Mouse (Mus musculus) neural tube, embryonic 13.5 days (tissue): Measurements from ENCODE around the gene Pter. TPM values are rescaled to one million over a fixed set of nuclear protein-coding genes. Genes with fewer than 3 reads are reported as not detected.
A peak's percentile ranks its signal among the peaks of the same experiment; 100 is the strongest.

Experiments
- ATAC-seq: fragments of 200-750 bp; cut with Nextera tagmentation; 2 replicates; pipeline ENCODE4 v1.8.0; 2017; ENCODE audit warnings: low read depth, mild to moderate bottlenecking, moderate TSS enrichment, moderate library complexity
- H3K27ac ChIP-seq: fragments of 300-500 bp; sonication (generic); replicated peaks from 2 replicates; pipeline ENCODE4 v1.5.1; 2015; ENCODE audit warnings: moderate library complexity, mild to moderate bottlenecking, inconsistent platforms
- H3K27me3 ChIP-seq: fragments of 300-500 bp; sonication (generic); 2 replicates; pipeline ENCODE4 v1.6.1; 2015; ENCODE audit warnings: mild to moderate bottlenecking, inconsistent platforms
- H3K36me3 ChIP-seq: fragments of 300-500 bp; sonication (generic); 2 replicates; pipeline ENCODE4 v1.6.1; 2015; ENCODE audit warnings: mild to moderate bottlenecking, inconsistent platforms
- H3K4me1 ChIP-seq: fragments of 300-500 bp; sonication (generic); replicated peaks from 2 replicates; pipeline ENCODE4 v1.6.1; 2015; ENCODE audit warnings: inconsistent platforms
- H3K4me2 ChIP-seq: fragments of 300-500 bp; sonication (generic); 2 replicates; pipeline ENCODE4 v1.6.1; 2015; ENCODE audit warnings: inconsistent platforms, mild to moderate bottlenecking, moderate library complexity
- H3K4me3 ChIP-seq: fragments of 300-500 bp; sonication (generic); 2 replicates; pipeline ENCODE4 v1.5.1; 2015; ENCODE audit warnings: mild to moderate bottlenecking, inconsistent platforms
- H3K9ac ChIP-seq: fragments of 300-500 bp; sonication (generic); 2 replicates; pipeline ENCODE4 v1.6.1; 2015; ENCODE audit warnings: moderate library complexity, mild to moderate bottlenecking, inconsistent platforms
- H3K9me3 ChIP-seq: fragments of 300-500 bp; sonication (generic); 2 replicates; pipeline ENCODE4 v1.6.1; 2016; ENCODE audit warnings: inconsistent platforms
- WGBS: fragments of 180-500 bp; shearing (Covaris S2); methylation state at CpG from one replicate; pipeline ENCODE4 v1.1.7; 2015; 5-methylcytosine and 5-hydroxymethylcytosine counted together
- polyA plus RNA-seq: library from polyadenylated mRNA; unstranded; fragments of >200 nt; fragmentation: Nextera tagmentation; extraction: Ambion mirVana; gene quantifications from 2 replicates; pipeline ENCODE4 v1.2.1, GENCODE M21; 2015

The Pter gene
- polyA plus RNA-seq, 1 experiment from 2014 or later, result 5.3 TPM

DNA sequence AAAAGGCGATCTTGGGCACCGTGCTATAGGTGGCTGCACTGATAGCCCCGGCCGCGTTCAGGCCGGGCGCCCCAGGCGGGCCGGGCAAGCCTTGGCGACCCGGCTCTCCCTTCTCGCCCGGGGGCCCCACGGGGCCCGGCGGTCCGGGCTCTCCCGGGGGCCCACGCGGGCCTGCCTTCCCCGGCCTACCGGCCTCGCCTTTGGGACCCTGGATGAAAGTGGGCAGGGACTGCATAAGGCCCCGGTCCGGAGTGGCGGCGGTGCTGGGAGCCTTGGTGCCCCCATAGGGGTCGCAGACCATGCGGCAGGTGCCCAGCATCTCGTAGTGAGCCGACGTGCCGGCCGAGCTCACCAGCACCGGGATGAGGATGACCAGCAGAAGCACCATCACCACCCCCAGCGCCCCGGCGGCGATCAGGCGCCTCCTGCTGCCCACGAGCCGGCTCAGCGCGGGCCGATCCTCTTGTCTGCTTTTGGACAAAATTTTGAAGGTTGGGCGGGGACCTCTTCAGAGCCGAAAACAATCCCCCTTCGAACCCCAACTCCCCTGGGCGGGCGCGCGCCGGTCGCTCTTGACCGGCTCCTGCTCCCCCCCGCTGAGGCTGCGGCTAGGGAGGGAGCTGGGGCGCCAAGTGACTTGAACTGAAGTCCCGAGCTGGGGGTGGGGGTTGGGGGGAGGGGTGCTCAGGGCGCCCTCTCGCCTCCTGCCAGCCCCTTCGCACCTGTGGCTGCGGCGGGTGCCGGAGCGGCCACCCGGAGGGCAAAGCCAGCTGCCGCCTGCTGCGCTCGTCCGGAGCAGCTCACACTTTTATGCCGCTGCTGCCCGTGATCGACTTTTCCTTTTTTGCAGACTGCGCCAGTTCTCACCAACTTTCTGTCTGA is 86.9 kb downstream of the Pter start:
- H3K27me3 ChIP-seq, result peaks cover 59% of the 10 kb centered on the region
- peak overlapping the region; percentile 70 for H3K9ac ChIP-seq
- H3K27ac ChIP-seq, result peak overlapping the region; percentile 35; the same call in 1 of the 2 replicates
- under 1% methylated on average over 73 of the region's 75 CpGs for WGBS
- peak overlapping the region; percentile 54 for H3K4me3 ChIP-seq
- H3K36me3 ChIP-seq, result no peaks in the 10 kb centered on the region
- H3K9me3 ChIP-seq, result no peaks in the 10 kb centered on the region
- ATAC-seq, result peak; percentile 77
- H3K4me2 ChIP-seq, result peak overlapping the region; percentile 99
- peaks cover 29% of the 10 kb centered on the region for H3K4me1 ChIP-seq

DNA sequence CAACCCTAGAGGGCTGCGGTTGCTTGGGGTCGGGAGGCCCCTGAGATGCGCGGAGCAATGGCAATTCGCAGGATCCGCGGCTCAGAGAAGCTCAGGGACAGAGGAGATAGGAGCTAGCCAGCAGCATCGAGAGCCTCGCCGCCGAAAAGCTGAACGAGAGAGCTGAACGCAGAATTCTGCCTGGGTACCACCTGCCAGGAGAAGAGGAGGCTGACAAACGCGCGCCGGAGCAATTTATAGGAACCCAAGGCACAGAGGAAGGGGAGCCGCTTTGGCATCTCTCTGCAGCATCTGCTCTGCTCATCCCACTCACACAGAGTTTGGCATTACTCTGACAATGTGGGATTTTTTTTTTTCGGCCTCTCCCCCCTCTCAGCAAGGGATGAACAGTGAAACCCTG is 87.6 kb downstream of the Pter start, which contains the start of gene C1ql3:
Gene C1ql3 (minus strand): TSS at position 335 of the 400 bp plus-strand sequence.
- no peak for ATAC-seq
- H3K4me3 ChIP-seq, result peak within 1 kb of the TSS; percentile 54
- H3K27me3 ChIP-seq, result peaks cover 59% of the 10 kb centered on the region
- H3K9me3 ChIP-seq, result no peaks in the 10 kb centered on the region
- H3K9ac ChIP-seq, result peak within 1 kb of the TSS; percentile 70
- peak within 1 kb of the TSS; percentile 35; the same call in 1 of the 2 replicates for H3K27ac ChIP-seq
- H3K4me1 ChIP-seq, result peaks cover 29% of the 10 kb centered on the region
- WGBS, result under 1% methylated on average over 19 of the region's 19 CpGs
- H3K4me2 ChIP-seq, result peak within 1 kb of the TSS; percentile 99
- H3K36me3 ChIP-seq, result no peaks in the 10 kb centered on the region

DNA sequence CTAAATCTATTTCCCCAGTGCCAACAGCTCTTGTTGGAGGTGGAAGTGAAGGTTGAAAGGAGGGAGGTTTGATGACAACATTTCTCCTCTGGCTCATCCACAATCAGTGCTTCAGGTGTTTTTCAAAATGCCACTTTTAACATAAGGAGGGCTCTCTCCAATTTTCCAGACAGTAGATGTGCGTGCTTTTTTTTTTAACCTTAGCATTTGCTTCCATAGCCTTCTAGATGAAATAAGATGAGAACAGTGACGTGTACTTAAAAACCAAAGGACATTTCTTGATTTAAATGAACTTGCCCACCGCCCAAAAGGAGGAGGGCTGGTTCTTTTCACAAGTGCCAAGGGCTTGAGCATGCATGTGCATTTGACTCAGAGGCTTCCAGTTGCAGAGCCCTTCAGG is 88.1 kb downstream of the Pter start:
- no peak for ATAC-seq
- Histone ChIP-seq H3K4me2 (peak overlapping the region; percentile 99), H3K9me3 (no peaks in the 10 kb centered on the region), H3K27ac (no peak overlapping the region), H3K36me3 (no peaks in the 10 kb centered on the region), H3K9ac (no peak overlapping the region), H3K4me1 (peaks cover 29% of the 10 kb centered on the region), H3K4me3 (peak overlapping the region; percentile 54), H3K27me3 (peaks cover 59% of the 10 kb centered on the region)
- 42% methylated on average over 3 of the region's 3 CpGs for WGBS

DNA sequence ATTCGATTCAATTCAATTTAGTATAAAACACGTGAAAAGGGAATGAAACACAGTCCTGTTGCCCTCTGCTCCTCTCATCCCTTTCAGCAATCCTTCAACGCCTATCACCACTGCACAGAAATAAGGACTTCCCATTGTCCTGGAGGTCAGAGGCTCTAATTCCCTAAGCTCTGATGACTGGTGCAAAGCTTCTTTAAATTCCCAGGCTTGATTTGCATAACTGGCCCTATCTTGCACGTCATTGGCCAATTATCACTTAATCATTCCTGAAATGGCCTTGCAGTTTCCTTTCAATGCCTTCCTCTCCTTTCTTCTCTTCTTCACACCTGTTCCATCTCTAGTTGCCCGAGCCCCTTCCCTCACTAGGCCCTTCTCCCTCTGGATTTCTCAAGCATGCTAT is 94.5 kb downstream of the Pter start:
- WGBS, result 38% methylated on average over 5 of the region's 5 CpGs
- H3K9me3 ChIP-seq, result no peaks in the 10 kb centered on the region
- no peak overlapping the region for H3K4me2 ChIP-seq
- H3K4me3 ChIP-seq, result no peak overlapping the region
- H3K36me3 ChIP-seq, result no peaks in the 10 kb centered on the region
- no peaks in the 10 kb centered on the region for H3K4me1 ChIP-seq
- no peak overlapping the region for H3K27ac ChIP-seq
- H3K27me3 ChIP-seq, result peaks cover 6% of the 10 kb centered on the region
- ATAC-seq, result no peak
- no peak overlapping the region for H3K9ac ChIP-seq

DNA sequence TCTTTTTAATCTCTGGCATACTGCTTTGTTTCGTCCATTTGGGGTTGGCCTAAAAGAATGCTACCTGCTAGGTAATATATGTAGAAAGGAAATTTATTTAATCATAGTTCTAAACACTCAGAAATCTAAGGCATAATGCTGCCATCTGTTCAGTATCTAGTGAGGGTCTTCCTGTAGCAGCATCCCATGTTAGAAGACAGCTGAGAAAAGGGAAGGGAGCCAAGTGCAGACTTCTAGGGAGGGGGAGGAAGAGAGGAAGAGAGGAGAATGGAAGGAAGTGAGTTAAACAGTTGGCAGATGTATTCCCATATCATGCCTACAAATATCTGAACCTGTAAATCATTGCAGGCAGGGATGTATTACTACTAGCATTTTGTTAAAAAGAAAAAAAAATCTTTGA is 95.0 kb downstream of the Pter start:
- H3K4me2 ChIP-seq, result no peak overlapping the region
- H3K27me3 ChIP-seq, result peaks cover 1% of the 10 kb centered on the region
- ATAC-seq, result no peak
- no peak overlapping the region for H3K4me3 ChIP-seq
- 87% methylated on average over 1 of the region's 1 CpGs for WGBS
- H3K9me3 ChIP-seq, result no peaks in the 10 kb centered on the region
- no peaks in the 10 kb centered on the region for H3K4me1 ChIP-seq
- H3K9ac ChIP-seq, result no peak overlapping the region
- no peak overlapping the region for H3K27ac ChIP-seq
- H3K36me3 ChIP-seq, result no peaks in the 10 kb centered on the region

DNA sequence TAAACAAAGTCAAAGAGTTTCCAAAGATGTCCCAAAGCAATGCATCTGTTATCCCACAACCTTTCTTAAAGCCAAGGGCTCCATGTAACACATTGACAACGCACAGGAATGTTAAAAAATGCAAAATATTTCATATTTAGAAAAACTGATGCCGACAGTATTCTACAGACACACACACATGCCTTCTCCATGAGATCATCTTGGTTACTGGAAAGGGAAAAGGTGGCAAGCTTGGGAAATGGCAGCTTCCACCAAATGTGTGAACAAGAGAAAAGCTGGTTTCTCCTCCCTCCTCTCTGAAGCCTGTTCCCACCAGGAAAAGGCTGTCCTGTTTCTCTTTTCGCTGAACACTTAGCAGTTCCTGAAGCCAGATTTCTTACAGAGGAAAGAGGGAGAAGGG is 114.9 kb downstream of the Pter start:
- Histone ChIP-seq H3K4me2 (no peak overlapping the region), H3K4me1 (no peaks in the 10 kb centered on the region), H3K36me3 (no peaks in the 10 kb centered on the region), H3K27ac (no peak overlapping the region), H3K9me3 (no peaks in the 10 kb centered on the region), H3K4me3 (no peak overlapping the region), H3K9ac (no peak overlapping the region), H3K27me3 (no peaks in the 10 kb centered on the region)
- no peak for ATAC-seq
- 87% methylated on average over 3 of the region's 3 CpGs for WGBS

DNA sequence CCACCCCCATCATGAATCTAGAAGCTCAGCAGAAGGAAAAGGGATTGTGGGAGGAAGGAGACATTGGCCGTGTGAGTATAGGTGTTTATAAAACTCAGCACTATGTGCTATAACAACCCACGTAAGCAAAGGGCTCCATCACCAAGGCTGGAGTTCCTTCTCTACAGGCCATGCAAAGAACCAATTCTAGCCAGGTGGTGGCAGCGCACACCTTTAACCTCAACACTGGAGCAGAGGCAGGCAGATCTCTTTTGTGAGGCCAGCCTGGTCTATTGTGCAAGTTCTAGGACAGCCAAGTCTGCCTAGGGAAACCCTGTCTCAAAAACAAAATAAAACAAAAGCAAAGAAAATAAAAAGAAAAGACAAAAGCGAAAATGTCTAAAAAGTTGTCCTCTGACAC is 115.9 kb downstream of the Pter start:
- no peak overlapping the region for H3K9ac ChIP-seq
- no peak overlapping the region for H3K4me3 ChIP-seq
- H3K4me2 ChIP-seq, result no peak overlapping the region
- H3K27ac ChIP-seq, result no peak overlapping the region
- H3K27me3 ChIP-seq, result no peaks in the 10 kb centered on the region
- no peaks in the 10 kb centered on the region for H3K9me3 ChIP-seq
- ATAC-seq, result no peak
- H3K4me1 ChIP-seq, result no peaks in the 10 kb centered on the region
- H3K36me3 ChIP-seq, result no peaks in the 10 kb centered on the region
- 94% methylated on average over 4 of the region's 4 CpGs for WGBS

DNA sequence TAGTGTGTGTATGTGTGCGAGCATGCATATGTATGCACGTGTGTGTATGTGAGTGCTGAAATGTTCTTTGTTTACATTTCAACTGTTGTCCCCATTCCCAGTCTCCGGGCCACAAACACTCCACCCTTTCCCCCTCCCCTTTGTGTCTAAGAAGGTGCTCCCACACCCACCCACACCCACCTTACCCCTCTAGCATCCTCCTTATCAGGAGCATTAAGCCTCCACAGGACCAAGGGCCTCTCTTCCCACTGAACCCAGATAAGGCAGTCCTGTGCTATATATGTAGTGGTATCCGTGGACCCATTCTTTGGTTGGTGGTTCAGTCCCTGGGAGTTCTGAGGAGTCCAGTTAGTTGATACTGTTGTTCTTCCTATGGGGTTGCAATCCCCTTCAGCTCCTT is 120.7 kb downstream of the Pter start:
- WGBS, result 93% methylated on average over 4 of the region's 4 CpGs
- Histone ChIP-seq H3K27ac (no peak overlapping the region), H3K4me3 (no peak overlapping the region), H3K36me3 (no peaks in the 10 kb centered on the region), H3K4me1 (no peaks in the 10 kb centered on the region), H3K27me3 (no peaks in the 10 kb centered on the region), H3K4me2 (no peak overlapping the region), H3K9ac (no peak overlapping the region), H3K9me3 (no peaks in the 10 kb centered on the region)
- no peak for ATAC-seq

DNA sequence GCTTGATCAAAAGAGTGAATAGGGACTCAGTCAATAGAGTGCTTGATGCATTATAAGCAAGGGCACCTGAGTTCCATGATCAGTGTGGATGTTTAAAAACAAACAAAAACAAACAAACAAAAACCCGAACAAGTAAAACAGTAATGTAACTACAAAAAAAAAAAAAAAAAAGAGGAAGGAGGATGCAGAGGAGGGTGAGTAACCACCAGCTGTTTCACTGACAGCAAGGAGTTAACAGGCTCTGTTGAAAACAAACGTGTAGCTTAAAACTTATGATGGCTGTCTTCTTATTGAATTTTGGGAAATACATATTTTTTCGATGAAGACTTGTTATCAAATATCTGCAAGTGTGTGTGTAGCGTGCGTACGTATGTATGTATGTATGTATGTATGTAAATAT is 124.8 kb downstream of the Pter start:
- H3K9ac ChIP-seq, result no peak overlapping the region
- no peaks in the 10 kb centered on the region for H3K9me3 ChIP-seq
- no peak for ATAC-seq
- no peak overlapping the region for H3K4me2 ChIP-seq
- H3K36me3 ChIP-seq, result no peaks in the 10 kb centered on the region
- no peak overlapping the region for H3K27ac ChIP-seq
- no peak overlapping the region for H3K4me3 ChIP-seq
- no peaks in the 10 kb centered on the region for H3K27me3 ChIP-seq
- no peaks in the 10 kb centered on the region for H3K4me1 ChIP-seq
- WGBS, result 87% methylated on average over 6 of the region's 6 CpGs

Other genes starting within 250 kb of the Pter start
- gene C1ql3, start 87.8 kb downstream of the Pter start, polyA plus RNA-seq, result 2.8 and 3.6 TPM in 2 replicates